ENCODE assay signal across 9 mouse cellular contexts in genomic region chr13:95973368-95973958, GRCm38 (mm10).
DNase-seq lines count a peak whose midpoint lies in the region; ATAC-seq and TF ChIP-seq lines count a peak whose summit lies in the region.
"Had no signal": no experiment of that assay in that cellular context is flagged by ENCODE, and none has a peak within 500 bp of the region (broad histone marks: within the 10 kb centered on the region; RNA-seq: fewer than 3 reads in every experiment).

No protein-coding gene starts in this region.

- no peaks in the 10 kb centered on the region for H3K36me3 ChIP-seq in forebrain, embryonic 10.5 days (replicated peaks)
- H3K36me3 ChIP-seq in heart, postnatal 0 days (replicated peaks; ENCODE audit: control insufficient read depth, insufficient read depth, low read length): no peaks in the 10 kb centered on the region
- no peaks in the 10 kb centered on the region for H3K36me3 ChIP-seq in lung, embryonic 15.5 days
- H3K36me3 ChIP-seq: embryonic facial prominence, embryonic 15.5 days had no signal

- WGBS in forebrain, embryonic 10.5 days: 54% methylated on average over 11 of the region's 11 CpGs
- WGBS in heart, postnatal 0 days: 45% methylated on average over 11 of the region's 11 CpGs
- 49% methylated on average over 11 of the region's 11 CpGs for WGBS in lung, embryonic 15.5 days

- no peak overlapping the region for H3K4me3 ChIP-seq in bone marrow macrophage, adult 2 months (ENCODE audit: insufficient read depth, low read length)
- no peak overlapping the region for H3K4me3 ChIP-seq in forebrain, embryonic 10.5 days
- H3K4me3 ChIP-seq in heart, postnatal 0 days (ENCODE audit: low read depth, low read length): no peak overlapping the region
- H3K4me3 ChIP-seq in lung, embryonic 15.5 days: no peak overlapping the region
- H3K4me3 ChIP-seq: embryonic facial prominence, embryonic 15.5 days had no signal

- H3K27ac ChIP-seq in bone marrow macrophage, adult 2 months (ENCODE audit: insufficient read depth, low read depth, low read length): no peak overlapping the region
- no peak overlapping the region for H3K27ac ChIP-seq in forebrain, embryonic 10.5 days
- no peak overlapping the region for H3K27ac ChIP-seq in heart, postnatal 0 days (ENCODE audit: low read depth)
- H3K27ac ChIP-seq in lung, embryonic 15.5 days: no peak overlapping the region
- H3K27ac ChIP-seq: embryonic facial prominence, embryonic 15.5 days had no signal

- H3K9ac ChIP-seq in heart, postnatal 0 days (replicated peaks; ENCODE audit: low read depth, low read length): no peak overlapping the region
- no peak overlapping the region for H3K9ac ChIP-seq in lung, embryonic 15.5 days
- H3K9ac ChIP-seq: embryonic facial prominence, embryonic 15.5 days had no signal

- TF ChIP-seq CTCF in bone marrow macrophage, adult 2 months (IDR thresholded peaks at IDR 0.05; ENCODE audit: low read depth, low read length): peak; percentile 69
- peak; percentile 95 for TF ChIP-seq CTCF in heart, postnatal 0 days (IDR thresholded peaks at IDR 0.05; ENCODE audit: low read depth)

- no peaks in the 10 kb centered on the region for H3K4me1 ChIP-seq in bone marrow macrophage, adult 2 months (ENCODE audit: control insufficient read depth, insufficient read depth, low read length)
- H3K4me1 ChIP-seq in forebrain, embryonic 10.5 days: peaks cover 3% of the 10 kb centered on the region
- H3K4me1 ChIP-seq in heart, postnatal 0 days (ENCODE audit: control insufficient read depth, insufficient read depth): no peaks in the 10 kb centered on the region
- no peaks in the 10 kb centered on the region for H3K4me1 ChIP-seq in lung, embryonic 15.5 days
- H3K4me1 ChIP-seq: embryonic facial prominence, embryonic 15.5 days had no signal

- H3K27me3 ChIP-seq in forebrain, embryonic 10.5 days (ENCODE audit: poor library complexity, severe bottlenecking): no peaks in the 10 kb centered on the region
- H3K27me3 ChIP-seq in heart, postnatal 0 days (ENCODE audit: control insufficient read depth, insufficient read depth, low read length): no peaks in the 10 kb centered on the region
- no peaks in the 10 kb centered on the region for H3K27me3 ChIP-seq in lung, embryonic 15.5 days
- H3K27me3 ChIP-seq: embryonic facial prominence, embryonic 15.5 days had no signal

- no peak overlapping the region for H3K4me2 ChIP-seq in heart, postnatal 0 days (ENCODE audit: low read depth, low read length)
- no peak overlapping the region for H3K4me2 ChIP-seq in lung, embryonic 15.5 days
- H3K4me2 ChIP-seq: embryonic facial prominence, embryonic 15.5 days had no signal

- no peaks in the 10 kb centered on the region for H3K9me3 ChIP-seq in forebrain, embryonic 10.5 days
- H3K9me3 ChIP-seq in heart, postnatal 0 days (replicated peaks; ENCODE audit: control insufficient read depth, low read length): no peaks in the 10 kb centered on the region
- H3K9me3 ChIP-seq in lung, embryonic 15.5 days: no peaks in the 10 kb centered on the region
- H3K9me3 ChIP-seq: embryonic facial prominence, embryonic 15.5 days had no signal

- no peak for TF ChIP-seq EP300 in heart, postnatal 0 days (IDR thresholded peaks at IDR 0.05; ENCODE audit: low read depth)

- ATAC-seq in heart, postnatal 0 days (ENCODE audit: insufficient read depth, low read depth): peak; percentile 68
- ATAC-seq in lung, embryonic 15.5 days (ENCODE audit: borderline replicate concordance, extremely low read depth, low FRiP score, low TSS enrichment): peak; percentile 45; the same call in 1 of the 2 replicates

- no peak for TF ChIP-seq POLR2A in bone marrow macrophage, adult 2 months (IDR thresholded peaks at IDR 0.05; ENCODE audit: borderline replicate concordance, low read depth, low read length)

- DNase-seq in CD8-positive naive resting alpha-beta T cell, adult 2 months (ENCODE audit: low read depth in 2 of 2, low spot score in 2 of 2): peak; percentile 60 to 72
- peak; percentile 75 for DNase-seq in forebrain, embryonic 10.5 days (ENCODE audit: extremely low spot score, low spot score)
- DNase-seq in heart, postnatal 0 days (ENCODE audit: low spot score): peak; percentile 59
- DNase-seq in kidney, postnatal 10 days: peak; percentile 86
- DNase-seq in ovary, adult 18-20 months (ENCODE audit: low spot score): peak; percentile 52
- DNase-seq in thymus, postnatal 10 days (ENCODE audit: low spot score in 2 of 2): peak; percentile 38 to 66
